Mouse (Mus musculus) R1 (cell line): Measurements from ENCODE around the gene Psmd9.

Experiments used
- DNase-seq: peaks from one replicate; pipeline ENCODE4 v3.0.0-alpha.2; 2018; ENCODE audit warnings: low read depth, low spot score

Gene Psmd9

GRCm38 (mm10) chr5:123236426-123236825 lies 67.2 kb downstream of the Psmd9 start:
- no peak for DNase-seq

- no peak for DNase-seq
These were observed 70.3 kb downstream of the Psmd9 start for GRCm38 (mm10) chr5:123239501-123239900.

- DNase-seq = peak; percentile 62
These were observed 76.3 kb downstream of the Psmd9 start for GRCm38 (mm10) chr5:123245518-123245917.

- no peak for DNase-seq
These were observed 82.2 kb downstream of the Psmd9 start for GRCm38 (mm10) chr5:123251390-123251789.

GRCm38 (mm10) chr5:123251834-123252233 lies 82.6 kb downstream of the Psmd9 start, which contains the start of gene Wdr66:
Gene Wdr66, plus strand, starts transcription at chr5:123252102.
- DNase-seq = peak; percentile 98

- peak; percentile 48 for DNase-seq
These were observed 87.9 kb downstream of the Psmd9 start for GRCm38 (mm10) chr5:123256841-123257755.

- DNase-seq = peak; percentile 75
These were observed 89.8 kb downstream of the Psmd9 start for GRCm38 (mm10) chr5:123258990-123259389.

- no peak for DNase-seq
These were observed 91.5 kb downstream of the Psmd9 start for GRCm38 (mm10) chr5:123260698-123261097.

GRCm38 (mm10) chr5:123266909-123267308 lies 97.7 kb downstream of the Psmd9 start:
- no peak for DNase-seq

- DNase-seq = peak; percentile 71
These were observed 99.6 kb downstream of the Psmd9 start for GRCm38 (mm10) chr5:123268477-123269474.

GRCm38 (mm10) chr5:123270917-123271316 lies 101.7 kb downstream of the Psmd9 start:
- DNase-seq = no peak

- DNase-seq = no peak
These were observed 103.7 kb downstream of the Psmd9 start for GRCm38 (mm10) chr5:123272927-123273326.

GRCm38 (mm10) chr5:123276636-123277341 lies 107.6 kb downstream of the Psmd9 start:
- DNase-seq = no peak

- DNase-seq = no peak
These were observed 108.1 kb downstream of the Psmd9 start for GRCm38 (mm10) chr5:123277342-123277701.

GRCm38 (mm10) chr5:123277704-123278103 lies 108.5 kb downstream of the Psmd9 start:
- no peak for DNase-seq

GRCm38 (mm10) chr5:123279248-123279647 lies 110.0 kb downstream of the Psmd9 start:
- DNase-seq = no peak

GRCm38 (mm10) chr5:123281336-123282136 lies 112.3 kb downstream of the Psmd9 start:
- no peak for DNase-seq

- peak; percentile 42 for DNase-seq
These were observed 116.0 kb downstream of the Psmd9 start for GRCm38 (mm10) chr5:123285174-123285573.

GRCm38 (mm10) chr5:123288079-123288478 lies 118.9 kb downstream of the Psmd9 start:
- peak; percentile 48 for DNase-seq

GRCm38 (mm10) chr5:123294653-123295052 lies 125.4 kb downstream of the Psmd9 start:
- DNase-seq = no peak
